Mouse (Mus musculus) midbrain, embryonic 16.5 days (tissue): ENCODE results near the gene Pnpla2. TPM values are rescaled to one million over a fixed set of nuclear protein-coding genes. Genes with fewer than 3 reads are reported as not detected.

ENCODE experiments used
- ATAC-seq: fragments of 200-750 bp; cut with Nextera tagmentation; 2 replicates; pipeline ENCODE4 v1.8.0; 2017; ENCODE audit warnings: moderate TSS enrichment
- H3K27ac ChIP-seq: fragments of 300-500 bp; sonication (generic); 2 replicates; pipeline ENCODE4 v1.5.1; 2014; ENCODE audit warnings: mild to moderate bottlenecking, low read length, mixed read lengths
- H3K27me3 ChIP-seq: fragments of 300-500 bp; sonication (generic); 2 replicates; pipeline ENCODE4 v1.6.1; 2014; ENCODE audit warnings: low read depth, low read length, mixed read lengths; ENCODE audit not compliant: control insufficient read depth, insufficient read depth
- H3K36me3 ChIP-seq: fragments of 300-500 bp; sonication (generic); 2 replicates; pipeline ENCODE4 v1.6.1; 2014; ENCODE audit warnings: mild to moderate bottlenecking, low read length, moderate library complexity, mixed read lengths; ENCODE audit not compliant: control insufficient read depth, insufficient read depth
- H3K4me1 ChIP-seq: fragments of 300-500 bp; sonication (generic); 2 replicates; pipeline ENCODE4 v1.6.1; 2014; ENCODE audit warnings: mild to moderate bottlenecking, low read length, mixed read lengths; ENCODE audit not compliant: control insufficient read depth, insufficient read depth
- H3K4me2 ChIP-seq: fragments of 300-500 bp; sonication (generic); 2 replicates; pipeline ENCODE4 v1.6.1; 2014; ENCODE audit warnings: mild to moderate bottlenecking, low read length, mixed read lengths
- H3K4me3 ChIP-seq: fragments of 300-500 bp; sonication (generic); 2 replicates; pipeline ENCODE4 v1.5.1; 2014; ENCODE audit warnings: low read depth, mild to moderate bottlenecking, low read length, moderate library complexity, mixed read lengths
- H3K9ac ChIP-seq: fragments of 300-500 bp; sonication (generic); 2 replicates; pipeline ENCODE4 v1.6.1; 2014; ENCODE audit warnings: low read depth, low read length, mixed read lengths
- H3K9me3 ChIP-seq: fragments of 300-500 bp; sonication (generic); replicated peaks from 2 replicates; pipeline ENCODE4 v1.6.1; 2014; ENCODE audit warnings: mild to moderate bottlenecking, low read length, mixed read lengths; ENCODE audit not compliant: control insufficient read depth, poor library complexity, severe bottlenecking
- WGBS: fragments of 180-500 bp; shearing (Covaris S2); extraction: QIAGEN DNeasy Blood & Tissue Kit; methylation state at CpG from one replicate; pipeline ENCODE4 v1.1.7; 2014; 5-methylcytosine and 5-hydroxymethylcytosine counted together
- polyA plus RNA-seq: library from polyadenylated mRNA; unstranded; fragments of >200 nt; fragmentation: Nextera tagmentation; extraction: Ambion mirVana; gene quantifications from 2 replicates; pipeline ENCODE4 v1.2.1, GENCODE M21; 2015

Gene Pnpla2
- polyA plus RNA-seq, 1 experiment from 2014 or later: 17.7 TPM

- no peaks in the 10 kb centered on the region for H3K4me1 ChIP-seq
- ATAC-seq: no peak
- no peak overlapping the region for H3K9ac ChIP-seq
- 0 out of 2 replicates have a peak, but pooled peaks cover 5% of the 10 kb centered on the region for H3K36me3 ChIP-seq
- WGBS: 61% methylated on average over 2 of the region's 2 CpGs
- H3K9me3 ChIP-seq: no peaks in the 10 kb centered on the region
- no peaks in the 10 kb centered on the region for H3K27me3 ChIP-seq
- no peak overlapping the region for H3K4me3 ChIP-seq
- H3K4me2 ChIP-seq: no peak overlapping the region
- no peak overlapping the region for H3K27ac ChIP-seq
These were observed 51.3 kb downstream of the Pnpla2 start for GRCm38 (mm10) chr7:141506278-141506677.

- Histone ChIP-seq H3K4me2 (no peak overlapping the region), H3K4me1 (no peaks in the 10 kb centered on the region), H3K36me3 (peaks cover 9% of the 10 kb centered on the region; the same call in 1 of the 2 replicates), H3K9me3 (no peaks in the 10 kb centered on the region), H3K9ac (no peak overlapping the region), H3K4me3 (no peak overlapping the region), H3K27me3 (no peaks in the 10 kb centered on the region), H3K27ac (no peak overlapping the region)
- no peak for ATAC-seq
These were observed 53.2 kb downstream of the Pnpla2 start for GRCm38 (mm10) chr7:141508160-141508559.

- Histone ChIP-seq H3K9ac (no peak overlapping the region), H3K4me3 (no peak overlapping the region), H3K4me1 (no peaks in the 10 kb centered on the region), H3K27me3 (no peaks in the 10 kb centered on the region), H3K27ac (no peak overlapping the region), H3K36me3 (peaks cover 13% of the 10 kb centered on the region; the same call in 1 of the 2 replicates), H3K9me3 (no peaks in the 10 kb centered on the region), H3K4me2 (no peak overlapping the region)
- WGBS: 94% methylated on average over 5 of the region's 5 CpGs
- ATAC-seq: no peak
These were observed 55.2 kb downstream of the Pnpla2 start for GRCm38 (mm10) chr7:141510196-141510595.

Other genes starting within 250 kb of the Pnpla2 start
- gene Lmntd2, start 241.1 kb upstream of the Pnpla2 start, polyA plus RNA-seq: 0.23 and 0.81 TPM in 2 replicates
- 19.8 and 21.2 TPM in 2 replicates for gene Rassf7, start 239.3 kb upstream of the Pnpla2 start, polyA plus RNA-seq
- 68.0 and 72.3 TPM in 2 replicates for gene Phrf1, start 226.4 kb upstream of the Pnpla2 start, polyA plus RNA-seq
- gene Irf7, start 188.7 kb upstream of the Pnpla2 start, polyA plus RNA-seq: 1.4 and 1.5 TPM in 2 replicates
- not detected in 2 replicates for gene Cdhr5, start 178.4 kb upstream of the Pnpla2 start, polyA plus RNA-seq
- gene Sct, start 176.1 kb upstream of the Pnpla2 start, polyA plus RNA-seq: 2.4 and 2.8 TPM in 2 replicates
- 0.58 and 1.2 TPM in 2 replicates for gene Drd4, start 163.2 kb upstream of the Pnpla2 start, polyA plus RNA-seq
- 211 and 237 TPM in 2 replicates for gene Deaf1, start 127.5 kb upstream of the Pnpla2 start, polyA plus RNA-seq
- 53.1 and 54.7 TPM in 2 replicates for gene Tmem80, start 127.5 kb upstream of the Pnpla2 start, polyA plus RNA-seq
- 0.61 and 1.0 TPM in 2 replicates for gene Eps8l2, start 116.3 kb upstream of the Pnpla2 start, polyA plus RNA-seq
- gene Taldo1, start 63.0 kb upstream of the Pnpla2 start, polyA plus RNA-seq: 291 and 309 TPM in 2 replicates
- 48.5 and 54.9 TPM in 2 replicates for gene Gatd1, start 41.1 kb upstream of the Pnpla2 start, polyA plus RNA-seq
- 109 and 151 TPM in 2 replicates for gene Cend1, start 25.7 kb upstream of the Pnpla2 start, polyA plus RNA-seq
- 108 and 121 TPM in 2 replicates for gene Slc25a22, start 17.3 kb upstream of the Pnpla2 start, polyA plus RNA-seq
- gene Pidd1, start 11.2 kb upstream of the Pnpla2 start, polyA plus RNA-seq: 2.4 and 2.5 TPM in 2 replicates
- gene Rplp2, start 7.8 kb upstream of the Pnpla2 start, polyA plus RNA-seq: 607 and 649 TPM in 2 replicates
- 6.6 and 7.1 TPM in 2 replicates for gene Cracr2b, start 5.9 kb downstream of the Pnpla2 start, polyA plus RNA-seq
- gene Cd151, start 12.2 kb downstream of the Pnpla2 start, polyA plus RNA-seq: 17.1 and 17.5 TPM in 2 replicates
- gene Polr2l, start 19.9 kb downstream of the Pnpla2 start, polyA plus RNA-seq: 73.3 and 74.0 TPM in 2 replicates
- gene Tspan4, start 20.0 kb downstream of the Pnpla2 start, polyA plus RNA-seq: 45.8 and 49.1 TPM in 2 replicates
- gene Chid1, start 84.7 kb downstream of the Pnpla2 start, polyA plus RNA-seq: 40.3 and 52.8 TPM in 2 replicates
- gene Ap2a2, start 107.0 kb downstream of the Pnpla2 start, polyA plus RNA-seq: 132 and 137 TPM in 2 replicates
- gene Muc6, start 200.1 kb downstream of the Pnpla2 start, polyA plus RNA-seq: 0.23 and 0.26 TPM in 2 replicates
- gene Muc2, start 235.1 kb downstream of the Pnpla2 start, polyA plus RNA-seq: 0.16 and 0.67 TPM in 2 replicates